Mouse (Mus musculus) adrenal gland, postnatal 14 days (tissue): ENCODE measurements around the gene Tenm3. TPM values are rescaled to one million over a fixed set of nuclear protein-coding genes. Genes with fewer than 3 reads are reported as not detected.

Experiments used
- DNase-seq: peaks from one replicate; pipeline ENCODE4 v3.0.0; 2021; ENCODE audit warnings: mixed read lengths
- total RNA-seq: library from RNA; stranded (reverse); gene quantifications from 2 replicates; pipeline ENCODE4 v1.2.3, GENCODE M21; 2021

Tenm3 gene
- total RNA-seq, 1 experiment from 2014 or later, result 20.2 TPM

DNA sequence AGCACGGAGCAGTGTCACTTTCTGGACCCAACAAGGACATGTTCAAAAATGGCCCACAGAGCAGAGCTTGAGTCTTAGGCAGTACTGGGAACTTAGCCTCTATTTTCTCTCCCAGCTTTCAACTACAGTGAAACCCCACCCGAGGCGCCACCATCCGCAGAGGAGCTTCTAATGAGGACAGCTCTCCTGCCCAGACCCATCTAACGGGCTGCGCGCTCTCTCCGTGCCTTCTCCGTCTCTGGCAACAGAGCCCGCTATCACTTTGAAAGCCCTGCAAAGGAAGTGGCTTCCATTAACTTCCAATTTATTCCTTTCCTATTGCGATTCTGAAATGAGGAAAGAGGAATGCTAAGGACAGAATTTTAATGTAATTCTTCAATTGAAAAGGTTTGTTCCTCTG is 569.2 kb downstream of the Tenm3 start:
- DNase-seq, result no peak

DNA sequence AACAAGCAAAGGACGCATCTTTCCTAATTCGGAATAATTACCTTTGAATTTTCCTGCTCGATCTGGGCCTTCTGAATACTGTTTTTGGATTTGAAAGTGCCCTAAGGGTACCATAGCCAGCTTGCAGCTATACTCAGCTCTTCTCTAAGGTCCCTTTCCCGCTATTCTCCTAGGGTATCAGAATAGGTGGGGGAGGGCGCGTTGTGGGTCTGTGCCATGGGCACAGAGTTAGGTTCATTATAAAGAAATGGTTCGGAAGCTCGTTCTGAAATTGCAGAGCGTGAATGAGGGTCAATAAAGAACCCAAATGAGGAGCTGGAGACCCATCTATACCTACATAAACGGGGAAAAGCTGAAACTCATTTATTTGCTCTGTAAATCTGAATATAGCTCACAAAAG is 575.1 kb downstream of the Tenm3 start:
- no peak for DNase-seq

DNA sequence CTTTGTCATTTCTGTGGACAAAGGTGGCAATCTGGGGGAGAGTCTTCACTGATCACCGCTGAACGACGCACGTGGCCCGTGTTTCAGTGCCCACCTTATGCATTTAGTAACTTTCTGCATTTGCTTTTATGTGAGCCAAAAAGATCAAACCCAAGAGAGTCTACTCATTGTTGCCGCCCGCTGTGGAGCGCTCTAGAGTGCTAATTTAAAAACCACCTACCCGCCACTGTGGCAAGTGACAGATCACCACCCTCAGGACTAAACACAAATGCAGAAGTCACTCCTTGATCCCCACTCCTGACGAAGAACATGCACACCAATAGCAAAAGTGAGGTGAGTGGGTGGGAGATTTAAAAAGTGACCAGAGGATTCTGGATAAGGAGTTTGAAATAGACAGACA is 583.5 kb downstream of the Tenm3 start:
- DNase-seq, result no peak

DNA sequence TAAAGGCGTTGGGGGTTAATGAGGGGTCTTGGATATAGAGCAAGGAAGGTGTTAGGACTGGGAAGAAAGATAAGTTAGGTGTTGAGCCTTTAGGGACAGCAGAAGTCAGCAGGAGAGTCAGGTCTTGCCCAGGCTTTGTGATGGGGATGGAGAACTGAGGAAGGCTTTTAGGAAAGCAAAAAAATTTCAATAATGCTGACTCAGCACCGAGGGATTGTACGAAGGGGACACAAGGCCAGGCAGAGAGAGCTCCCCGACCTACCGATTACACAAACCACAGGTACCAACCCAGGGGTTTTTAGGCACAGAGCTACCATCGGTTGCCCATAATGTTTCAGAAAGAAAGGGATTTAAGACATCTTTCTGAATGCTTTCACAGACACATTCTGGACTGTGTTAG is 583.9 kb downstream of the Tenm3 start:
- no peak for DNase-seq

DNA sequence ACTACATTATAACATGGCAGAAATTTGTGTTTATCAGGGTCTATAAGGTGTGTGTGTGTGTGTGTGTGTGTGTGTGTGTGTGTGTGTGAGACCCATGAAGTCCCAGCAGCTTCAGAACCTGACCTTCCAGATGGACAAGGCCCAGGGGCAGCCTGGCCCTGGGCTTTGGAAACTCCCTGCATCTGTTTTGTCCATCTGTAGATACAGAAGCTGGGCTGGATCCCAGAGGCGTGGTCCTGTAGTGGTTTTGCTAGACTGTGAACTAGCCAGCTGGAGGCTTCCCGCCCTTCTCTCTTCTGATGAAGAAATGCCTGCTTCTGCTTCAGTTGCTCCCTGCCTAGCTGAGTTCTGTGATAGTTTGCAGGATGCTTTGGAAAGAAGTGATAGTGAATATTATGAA is 599.9 kb downstream of the Tenm3 start:
- no peak for DNase-seq

DNA sequence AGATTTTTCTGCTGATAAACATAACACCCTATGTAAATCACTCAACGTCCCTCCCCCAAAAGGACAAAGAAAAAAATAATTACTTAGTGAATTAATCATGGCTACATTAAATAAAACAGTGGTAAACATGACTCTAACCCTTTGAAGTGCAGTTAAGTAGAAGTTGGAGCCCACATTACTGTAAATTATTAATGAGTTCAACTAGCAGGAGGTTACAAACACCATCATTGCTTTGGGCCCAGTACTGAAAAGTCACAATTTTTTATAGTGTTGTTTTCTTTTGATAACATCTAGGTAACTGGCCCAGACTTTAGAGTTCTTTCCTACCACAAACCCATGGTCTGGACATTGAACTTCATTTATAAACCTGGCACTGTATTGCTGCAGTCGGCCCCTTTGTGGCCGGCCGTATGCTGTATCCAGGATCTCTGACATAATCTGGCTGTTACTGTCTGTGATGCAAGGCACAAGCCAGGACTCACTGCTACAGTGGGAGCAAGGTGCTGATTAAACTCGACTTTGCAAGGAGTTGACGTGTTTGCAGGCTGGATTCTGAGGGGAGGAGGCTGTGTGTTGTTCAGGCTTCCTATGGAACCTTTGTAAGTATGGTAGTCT is 602.7 kb downstream of the Tenm3 start:
- no peak for DNase-seq

DNA sequence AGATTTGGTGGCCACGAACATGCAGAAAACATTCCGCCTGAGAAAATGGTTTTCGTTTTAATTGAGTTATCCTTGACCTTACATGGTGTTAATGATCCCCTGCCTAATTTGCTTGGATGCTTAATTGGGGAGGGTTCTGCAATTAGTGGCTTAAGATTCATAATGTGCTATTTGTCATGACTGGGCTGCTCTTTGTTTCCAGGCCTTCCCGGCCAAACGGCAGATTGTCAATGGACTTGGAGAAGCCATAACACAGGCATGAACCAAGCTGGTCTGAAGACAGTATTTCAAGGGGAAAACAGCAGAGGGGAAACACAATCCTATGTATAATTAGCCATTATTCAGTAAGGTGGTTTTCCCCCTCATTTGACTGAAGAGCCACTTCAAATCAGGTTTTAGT is 606.8 kb downstream of the Tenm3 start:
- no peak for DNase-seq

DNA sequence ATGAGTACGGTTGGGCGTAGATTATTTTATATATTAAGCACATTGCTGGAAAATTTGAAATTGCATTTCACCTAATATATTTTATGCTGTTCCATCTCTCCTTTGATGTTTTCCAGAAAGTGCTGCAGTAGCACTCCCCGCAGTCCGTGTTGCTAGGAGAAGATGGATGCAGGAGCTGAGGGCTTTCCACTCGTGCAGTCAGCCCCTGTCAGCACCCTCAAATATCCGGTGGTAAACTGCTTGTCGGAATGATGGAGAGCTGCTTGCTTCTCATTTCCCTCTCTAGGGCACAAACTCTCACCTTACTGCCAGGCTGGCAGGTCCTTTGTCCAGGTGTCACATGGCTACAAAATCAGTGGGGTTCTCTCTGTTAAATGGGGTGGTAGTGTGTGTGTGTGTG is 610.8 kb downstream of the Tenm3 start:
- no peak for DNase-seq

DNA sequence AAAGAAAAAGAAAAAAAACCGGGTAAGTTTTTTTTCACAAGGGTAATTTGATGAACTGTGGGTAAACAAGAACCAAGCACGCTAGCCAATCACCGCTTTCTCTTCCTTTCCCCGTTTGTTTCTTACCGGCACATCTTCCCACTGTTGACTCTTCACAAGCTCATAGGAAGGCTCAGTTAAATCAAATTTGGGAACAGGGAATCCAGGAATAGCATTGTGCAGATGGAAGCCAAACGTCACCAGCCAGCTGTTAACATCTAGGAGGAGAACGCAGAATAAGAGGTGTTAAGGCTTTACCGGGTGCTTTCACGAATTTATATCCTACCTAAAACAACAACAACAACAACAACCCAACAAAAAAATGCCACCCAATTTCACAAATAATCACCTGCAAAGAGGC is 611.9 kb downstream of the Tenm3 start:
- no peak for DNase-seq

DNA sequence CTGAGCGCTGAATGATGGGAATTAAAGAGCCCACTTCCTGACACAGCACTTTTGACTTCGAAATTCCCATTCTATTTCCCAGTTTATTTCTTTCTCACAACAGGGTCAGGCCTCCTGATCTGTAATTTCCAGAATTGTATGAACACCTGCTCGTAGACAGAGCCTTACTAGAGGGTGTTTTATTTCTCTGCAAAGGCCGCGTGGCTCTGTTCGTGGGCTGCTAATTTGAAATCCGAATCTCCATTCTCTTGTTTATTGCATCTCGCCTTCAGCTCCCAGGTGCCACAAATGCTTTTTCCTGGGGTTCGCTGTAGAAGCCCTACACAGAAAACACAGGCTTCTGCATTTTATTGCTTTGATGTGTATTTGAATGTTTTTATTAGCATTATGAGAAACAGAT is 612.4 kb downstream of the Tenm3 start:
- no peak for DNase-seq

DNA sequence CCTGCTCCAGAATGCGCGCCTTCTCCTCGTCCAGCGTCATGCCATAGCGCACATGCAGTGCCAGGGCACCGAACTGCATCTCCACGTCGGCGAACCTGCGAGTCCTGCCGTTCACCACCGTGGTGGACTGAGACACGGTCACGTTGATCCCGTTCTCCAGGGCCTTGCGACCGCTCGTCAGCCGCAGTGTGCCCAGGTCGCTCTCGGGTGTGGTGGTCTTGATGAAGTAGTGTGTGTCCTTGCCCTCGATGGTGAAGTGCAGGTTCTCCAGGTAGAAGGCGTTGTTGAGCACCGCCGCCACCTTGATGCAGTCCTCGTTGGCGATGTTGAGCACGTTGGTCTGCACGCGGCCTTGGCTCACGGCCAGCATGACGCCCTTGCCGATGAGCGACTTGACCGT is 615.1 kb downstream of the Tenm3 start:
- no peak for DNase-seq

DNA sequence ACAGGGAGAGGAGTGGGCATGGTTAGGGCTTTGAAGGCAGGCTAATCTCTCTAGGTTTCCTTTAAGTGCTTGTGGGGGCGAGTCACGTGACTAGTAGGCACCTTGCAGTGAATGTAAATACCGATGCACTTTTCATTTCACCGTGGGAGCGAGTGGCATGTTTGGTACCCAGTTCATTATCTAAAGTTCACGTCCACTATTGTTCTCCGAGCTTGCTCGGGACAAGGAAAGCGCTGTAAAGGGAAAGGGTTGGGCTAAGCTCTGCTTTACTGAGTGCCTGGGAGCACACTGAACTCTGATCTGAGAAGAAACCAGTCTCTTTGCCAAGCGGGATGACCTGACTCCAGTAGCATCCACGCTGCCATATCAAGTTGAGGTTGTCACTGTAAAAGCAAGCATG is 619.0 kb downstream of the Tenm3 start:
- no peak for DNase-seq

DNA sequence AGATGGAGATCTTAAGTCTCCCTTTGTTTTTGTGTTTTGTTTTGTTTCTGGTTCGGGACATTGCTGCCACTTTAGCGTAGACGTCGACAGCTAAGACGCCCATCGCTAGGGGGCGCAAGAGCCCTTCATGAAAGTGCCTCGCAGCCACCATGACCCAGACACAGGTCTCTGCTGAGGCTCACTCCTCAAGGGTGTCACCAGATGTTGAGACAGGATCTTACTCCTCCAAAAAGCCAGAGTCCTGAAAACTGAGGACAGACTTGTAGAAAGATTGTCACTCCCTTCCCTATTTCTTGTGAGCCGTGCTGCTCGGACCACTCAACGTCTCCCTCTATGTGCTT is 621.4 kb downstream of the Tenm3 start:
- DNase-seq, result peak; percentile 91

DNA sequence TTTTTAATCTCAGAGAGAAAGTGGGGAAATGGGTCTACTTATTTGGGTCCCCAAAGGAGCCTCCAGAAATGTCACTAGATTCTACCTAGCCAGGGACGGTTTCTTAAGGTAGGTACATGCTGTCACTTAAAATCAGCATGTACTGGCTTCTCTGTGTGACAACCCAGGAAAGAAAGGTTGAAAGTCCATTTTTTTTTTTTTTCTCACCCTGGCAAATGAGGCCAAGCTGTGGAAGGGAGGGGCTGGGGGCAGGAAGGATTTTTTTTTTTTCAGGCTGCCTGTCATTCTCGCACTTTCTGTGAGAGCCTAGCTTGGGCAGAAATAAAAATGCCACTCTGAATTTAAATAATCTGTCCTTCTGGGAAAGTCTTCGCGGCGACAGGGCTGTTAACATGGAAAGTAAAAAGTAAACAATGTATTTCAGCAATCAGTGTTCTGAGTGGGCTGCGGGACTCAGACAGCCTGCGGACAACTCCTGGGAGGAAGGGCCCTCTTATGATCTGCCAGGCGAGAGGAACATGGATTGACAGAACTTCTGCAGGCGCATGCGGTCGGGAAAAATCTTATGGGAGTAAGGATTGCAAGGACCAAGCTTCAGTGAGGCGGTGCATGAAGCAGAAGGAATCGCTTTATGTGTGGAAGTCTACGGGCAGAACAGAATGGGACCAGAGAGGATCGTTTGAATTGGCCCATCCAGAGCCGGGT is 621.9 kb downstream of the Tenm3 start:
- peak; percentile 17 for DNase-seq

DNA sequence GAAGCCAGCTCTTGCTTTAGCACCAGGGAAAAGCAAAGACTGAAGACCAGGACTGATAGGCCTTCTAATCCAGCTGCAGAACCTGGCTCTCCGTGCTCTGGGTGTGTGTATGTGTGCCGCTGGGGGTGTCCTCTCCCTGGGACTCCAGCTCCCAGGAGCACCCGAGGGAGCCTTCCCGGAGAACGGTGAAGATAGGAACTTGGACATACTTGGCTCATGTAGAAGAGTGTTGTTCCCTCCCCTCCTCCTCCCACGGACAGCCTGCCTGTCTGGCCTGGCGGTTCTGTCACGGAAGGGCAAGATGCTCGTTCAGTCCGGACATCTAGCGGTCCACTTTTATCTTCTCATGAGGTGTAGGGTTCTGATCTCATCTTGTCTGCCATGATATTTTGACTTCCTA is 622.4 kb downstream of the Tenm3 start:
- DNase-seq, result no peak

DNA sequence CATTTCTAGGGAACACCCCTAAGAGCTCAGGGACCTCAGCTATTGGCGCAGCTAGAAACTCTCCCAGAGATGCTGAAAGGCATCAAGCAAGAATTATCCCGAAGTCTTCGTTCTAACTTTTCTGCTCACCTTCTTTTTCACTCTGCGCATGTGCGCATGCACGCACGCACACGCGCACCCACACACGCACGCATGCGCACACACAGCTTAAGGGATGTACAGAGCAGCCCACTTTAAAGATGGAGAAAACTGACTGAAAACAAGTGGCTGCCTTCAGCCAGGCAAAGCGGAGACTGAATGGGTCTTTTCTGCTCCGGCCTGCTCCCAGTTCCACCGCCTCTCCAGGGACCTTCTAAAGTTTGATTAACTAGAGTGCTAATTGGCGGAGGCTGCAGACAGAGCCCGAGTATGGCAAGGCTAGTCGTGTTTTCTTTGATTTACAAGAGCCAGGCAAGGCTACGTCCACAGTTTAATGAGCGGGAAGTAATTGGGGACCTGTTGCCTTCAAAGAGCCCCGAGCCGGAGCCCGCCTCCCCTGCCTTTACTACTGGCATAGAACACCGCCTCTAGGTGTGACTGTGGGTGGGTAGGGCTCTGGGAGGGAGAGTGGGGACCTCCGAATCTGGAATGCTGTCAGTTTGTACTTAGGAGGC is 623.1 kb downstream of the Tenm3 start:
- no peak for DNase-seq

DNA sequence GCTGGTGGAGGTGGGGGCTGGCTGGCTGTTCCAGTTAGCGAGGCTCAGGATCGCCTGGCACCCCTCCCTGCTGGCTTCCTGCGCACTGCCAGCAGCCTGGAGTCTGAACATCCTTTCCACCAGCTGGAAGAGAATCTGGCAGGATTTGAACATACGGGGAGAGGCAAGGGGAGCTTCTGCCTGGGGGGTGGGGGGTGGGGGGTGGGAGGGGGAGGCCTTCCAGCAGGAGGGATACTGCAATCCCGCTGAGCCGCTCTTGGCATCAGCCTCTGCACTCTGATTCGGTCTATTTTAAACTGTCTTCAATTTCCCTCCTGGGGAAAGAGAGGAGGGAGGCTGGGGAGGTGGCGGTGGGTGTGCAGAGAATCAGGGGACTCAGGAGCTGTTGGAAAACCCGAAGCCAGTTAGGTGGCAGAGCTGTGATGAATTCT is 628.7 kb downstream of the Tenm3 start:
- no peak for DNase-seq

DNA sequence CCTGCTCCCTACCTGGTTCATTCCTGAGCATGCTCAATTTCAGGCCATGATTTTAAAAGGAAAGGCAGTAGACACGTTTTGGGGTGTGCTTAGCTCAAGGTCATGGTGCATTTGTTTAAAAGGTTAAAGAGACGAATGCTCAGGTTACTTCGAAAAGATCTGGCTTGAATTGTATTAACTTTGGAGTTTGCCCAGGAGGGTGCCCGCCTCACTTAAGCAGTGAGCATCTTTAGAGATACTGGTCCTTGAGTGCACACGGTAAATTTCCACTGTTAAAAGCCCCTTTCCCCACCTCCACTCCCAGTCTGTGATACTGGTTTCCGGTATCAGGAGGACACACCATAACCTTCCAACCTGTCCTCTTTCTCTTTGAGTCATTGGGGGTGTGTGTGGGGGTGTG is 629.4 kb downstream of the Tenm3 start:
- no peak for DNase-seq

DNA sequence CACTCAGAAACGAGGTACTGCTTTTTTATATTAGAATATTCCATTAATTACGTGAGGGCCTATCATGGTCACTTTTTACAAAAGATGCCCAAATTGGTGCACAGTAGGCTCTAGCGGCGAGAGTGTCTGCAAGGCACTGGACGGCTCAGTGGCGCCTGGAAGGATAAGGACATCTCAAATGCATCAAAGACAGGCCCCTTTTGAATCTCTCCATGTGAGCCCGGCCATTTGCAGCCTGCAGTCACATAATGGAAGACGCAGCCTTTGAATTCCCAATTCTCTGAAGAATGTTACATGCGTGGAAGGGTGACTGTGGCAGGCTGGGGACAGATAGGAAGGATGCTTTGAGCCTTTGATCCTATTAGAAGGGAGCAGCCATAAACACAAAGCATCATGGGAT is 631.8 kb downstream of the Tenm3 start:
- no peak for DNase-seq

DNA sequence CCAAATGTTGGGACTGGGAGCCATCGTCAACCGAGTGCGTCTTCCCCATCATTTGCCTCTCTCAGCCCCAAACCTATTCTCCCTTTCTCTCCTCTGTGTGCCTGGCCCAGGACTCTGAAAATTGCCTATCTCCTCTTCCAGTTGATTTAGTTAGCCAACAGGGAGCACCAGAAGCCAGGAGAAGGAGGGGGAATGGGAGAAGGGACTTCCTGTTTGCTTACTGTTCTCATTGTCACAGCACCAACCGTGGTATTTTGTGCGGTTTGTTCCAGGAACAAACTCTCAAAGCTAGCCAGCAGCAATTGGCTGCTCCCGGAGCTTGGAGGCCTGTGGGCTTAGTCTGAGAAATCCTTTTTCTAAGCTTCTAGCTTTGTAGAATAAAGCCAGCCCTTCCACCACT is 636.2 kb downstream of the Tenm3 start:
- no peak for DNase-seq

DNA sequence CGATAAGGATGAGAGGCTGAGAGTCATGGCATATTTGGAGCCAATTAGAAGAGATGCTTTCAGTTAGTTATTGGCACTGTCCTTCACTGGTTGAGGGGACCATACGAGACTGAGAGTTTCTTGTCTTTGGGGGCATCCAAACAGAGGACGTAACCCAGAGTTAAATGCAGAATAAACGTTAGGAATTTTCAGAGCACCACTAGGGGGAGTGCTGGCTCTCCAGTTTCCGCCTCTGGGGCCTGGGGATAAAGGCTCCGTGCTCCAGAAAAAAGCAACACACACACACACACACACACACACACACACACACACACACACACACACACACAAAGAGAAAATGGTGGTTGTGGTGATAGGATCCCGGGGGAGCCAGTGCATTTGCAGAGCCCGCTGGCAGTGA is 636.8 kb downstream of the Tenm3 start:
- DNase-seq, result no peak

DNA sequence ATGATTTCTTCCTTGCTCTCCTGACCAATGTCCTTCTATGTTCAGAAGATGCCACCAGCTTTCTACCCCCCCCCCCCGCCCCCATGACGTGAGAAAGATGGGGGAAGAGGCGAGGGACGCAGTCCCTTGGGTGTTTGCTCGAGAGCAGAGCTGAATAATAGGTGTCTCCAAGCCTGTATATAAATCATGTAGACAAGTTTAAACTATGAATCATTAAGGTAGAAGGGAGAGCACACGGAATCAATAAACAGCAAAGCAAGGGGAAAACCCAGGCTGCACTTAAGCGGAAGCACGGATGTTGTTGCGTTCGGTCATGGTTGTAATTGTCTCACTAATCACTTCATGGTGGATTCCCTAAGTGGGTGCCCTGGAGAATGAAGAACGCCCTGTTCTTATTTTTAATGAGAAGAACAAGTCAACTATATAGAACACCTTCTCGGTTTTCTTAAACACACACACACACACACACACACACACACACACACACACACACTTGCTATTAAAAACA is 638.9 kb downstream of the Tenm3 start:
- no peak for DNase-seq

DNA sequence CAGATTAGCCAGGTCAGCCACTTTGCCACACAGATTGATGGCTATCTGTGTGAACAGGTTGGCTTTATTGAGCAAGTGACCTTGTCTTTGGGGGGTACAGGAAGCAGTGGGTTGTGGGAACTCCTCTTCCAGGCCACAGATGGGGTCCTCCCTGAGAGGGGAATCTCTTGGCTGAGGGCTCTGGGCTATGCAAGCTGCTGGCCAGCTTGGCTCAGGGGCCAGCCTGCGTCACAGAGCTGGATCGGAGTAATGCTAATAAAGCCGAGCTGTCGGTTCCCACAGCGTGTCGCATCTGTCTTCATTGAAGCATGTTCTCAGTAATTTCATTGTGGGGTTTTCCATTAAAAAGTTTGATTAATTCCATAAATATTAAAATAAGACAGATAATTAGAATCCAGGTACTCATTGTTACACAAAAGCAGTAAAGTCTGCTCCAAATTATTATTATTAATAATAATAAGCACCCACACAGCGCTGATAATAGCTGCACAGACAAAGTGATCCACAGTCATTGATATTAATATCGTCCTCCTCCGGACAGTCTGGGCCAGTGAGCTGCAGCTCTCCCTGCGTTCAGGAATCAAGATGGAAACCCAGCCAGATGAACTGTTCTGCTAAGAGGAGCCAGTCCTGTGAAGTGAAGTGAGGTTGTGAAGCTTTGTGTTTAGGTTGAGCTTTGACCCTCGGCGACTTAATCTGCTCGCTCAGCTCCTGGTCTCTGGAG is 639.5 kb downstream of the Tenm3 start:
- no peak for DNase-seq
